Mouse (Mus musculus): Measurements from ENCODE around the gene Sesn3.

The Sesn3 gene

GRCm38 (mm10) chr9:14354852-14355251 lies 80.0 kb downstream of the Sesn3 start:
- DNase-seq (ENCODE audit: low spot score) = no peak

- peak; percentile 29 for DNase-seq (ENCODE audit: low spot score)
Observed at GRCm38 (mm10) chr9:14357033-14357432, 82.2 kb downstream of the Sesn3 start.

- DNase-seq (ENCODE audit: low spot score) = no peak
Observed at GRCm38 (mm10) chr9:14362068-14362768, 87.4 kb downstream of the Sesn3 start.

GRCm38 (mm10) chr9:14363540-14363939 lies 88.7 kb downstream of the Sesn3 start:
- no peak for DNase-seq (ENCODE audit: low spot score)

GRCm38 (mm10) chr9:14364719-14365118 lies 89.9 kb downstream of the Sesn3 start:
- no peak for DNase-seq (ENCODE audit: low spot score)

GRCm38 (mm10) chr9:14365481-14366125 lies 90.7 kb downstream of the Sesn3 start:
- no peak for DNase-seq (ENCODE audit: low spot score)

- no peak for DNase-seq (ENCODE audit: low spot score)
Observed at GRCm38 (mm10) chr9:14367850-14368249, 93.0 kb downstream of the Sesn3 start.

- DNase-seq (ENCODE audit: low spot score) = no peak
Observed at GRCm38 (mm10) chr9:14369271-14369670, 94.4 kb downstream of the Sesn3 start.

GRCm38 (mm10) chr9:14372440-14372839 lies 97.6 kb downstream of the Sesn3 start:
- DNase-seq (ENCODE audit: low spot score) = no peak

GRCm38 (mm10) chr9:14376149-14376548 lies 101.3 kb downstream of the Sesn3 start:
- DNase-seq (ENCODE audit: low spot score) = no peak

- DNase-seq (ENCODE audit: low spot score) = no peak
Observed at GRCm38 (mm10) chr9:14378151-14378550, 103.3 kb downstream of the Sesn3 start.

GRCm38 (mm10) chr9:14379769-14380385 lies 105.0 kb downstream of the Sesn3 start:
- peak; percentile 29 for DNase-seq (ENCODE audit: low spot score)

GRCm38 (mm10) chr9:14380386-14381285 lies 105.8 kb downstream of the Sesn3 start:
- DNase-seq (ENCODE audit: low spot score) = peak; percentile 83

GRCm38 (mm10) chr9:14381353-14382055 lies 106.6 kb downstream of the Sesn3 start, which contains the start of gene Endod1:
TSS of gene Endod1 (minus strand) at chr9:14381507.
- peak; percentile 70 for DNase-seq (ENCODE audit: low spot score)

- DNase-seq (ENCODE audit: low spot score) = no peak
Observed at GRCm38 (mm10) chr9:14382256-14382791, 107.5 kb downstream of the Sesn3 start.
